Mouse (Mus musculus) hindbrain, embryonic 16.5 days (tissue): ENCODE results near the gene Srf. TPM values are rescaled to one million over a fixed set of nuclear protein-coding genes. Genes with fewer than 3 reads are reported as not detected.

Source experiments
- ATAC-seq: fragments of 200-750 bp; cut with Nextera tagmentation; 2 replicates; pipeline ENCODE4 v1.8.0; 2017; ENCODE audit warnings: moderate TSS enrichment, moderate library complexity
- H3K27ac ChIP-seq: fragments of 300-500 bp; sonication (generic); 2 replicates; pipeline ENCODE4 v1.5.1; 2014; ENCODE audit warnings: low read depth, mild to moderate bottlenecking, control low read depth, low read length, moderate library complexity
- H3K27me3 ChIP-seq: fragments of 300-500 bp; sonication (generic); replicated peaks from 2 replicates; pipeline ENCODE4 v1.6.1; 2014; ENCODE audit warnings: low read length; ENCODE audit not compliant: control insufficient read depth, insufficient read depth
- H3K36me3 ChIP-seq: fragments of 300-500 bp; sonication (generic); 2 replicates; pipeline ENCODE4 v1.6.1; 2014; ENCODE audit warnings: mild to moderate bottlenecking, low read length, moderate library complexity, mixed read lengths; ENCODE audit not compliant: control insufficient read depth, insufficient read depth
- H3K4me1 ChIP-seq: fragments of 300-500 bp; sonication (generic); 2 replicates; pipeline ENCODE4 v1.6.1; 2014; ENCODE audit warnings: low read depth, low read length; ENCODE audit not compliant: control insufficient read depth, insufficient read depth
- H3K4me2 ChIP-seq: fragments of 300-500 bp; sonication (generic); 2 replicates; pipeline ENCODE4 v1.6.1; 2014; ENCODE audit warnings: mild to moderate bottlenecking, low read length, control low read depth, moderate library complexity
- H3K4me3 ChIP-seq: fragments of 300-500 bp; sonication (generic); 2 replicates; pipeline ENCODE4 v1.5.1; 2014; ENCODE audit warnings: mild to moderate bottlenecking, low read length, control low read depth, moderate library complexity
- H3K9ac ChIP-seq: fragments of 300-500 bp; sonication (generic); 2 replicates; pipeline ENCODE4 v1.6.1; 2014; ENCODE audit warnings: low read depth, mild to moderate bottlenecking, control low read depth, low read length, moderate library complexity
- H3K9me3 ChIP-seq: fragments of 300-500 bp; sonication (generic); 2 replicates; pipeline ENCODE4 v1.6.1; 2014; ENCODE audit warnings: mild to moderate bottlenecking, low read length, moderate library complexity; ENCODE audit not compliant: control insufficient read depth
- WGBS: fragments of 180-500 bp; shearing (Covaris S2); extraction: QIAGEN DNeasy Blood & Tissue Kit; methylation state at CpG from one replicate; pipeline ENCODE4 v1.1.7; 2014; 5-methylcytosine and 5-hydroxymethylcytosine counted together
- polyA plus RNA-seq: library from polyadenylated mRNA; unstranded; fragments of >200 nt; fragmentation: Nextera tagmentation; extraction: Ambion mirVana; gene quantifications from 2 replicates; pipeline ENCODE4 v1.2.1, GENCODE M21; 2015

The Srf gene
- polyA plus RNA-seq, 1 experiment from 2014 or later = 3.5 TPM

GRCm38 (mm10) chr17:46593124-46593523, 37.1 kb upstream of the Srf start:
- Histone ChIP-seq H3K4me1 (peaks cover 4% of the 10 kb centered on the region), H3K36me3 (peaks cover 13% of the 10 kb centered on the region; the same call in 1 of the 2 replicates), H3K27ac (no peak overlapping the region), H3K27me3 (no peaks in the 10 kb centered on the region), H3K4me3 (no peak overlapping the region), H3K4me2 (no peak overlapping the region), H3K9ac (no peak overlapping the region), H3K9me3 (no peaks in the 10 kb centered on the region)
- WGBS = 79% methylated on average over 4 of the region's 4 CpGs
- no peak for ATAC-seq

GRCm38 (mm10) chr17:46591406-46591805, 35.4 kb upstream of the Srf start:
- Histone ChIP-seq H3K4me2 (no peak overlapping the region), H3K4me3 (no peak overlapping the region), H3K9me3 (no peaks in the 10 kb centered on the region), H3K36me3 (peaks cover 14% of the 10 kb centered on the region), H3K4me1 (peaks cover 4% of the 10 kb centered on the region), H3K9ac (no peak overlapping the region), H3K27ac (no peak overlapping the region), H3K27me3 (no peaks in the 10 kb centered on the region)
- WGBS = 74% methylated on average over 19 of the region's 19 CpGs
- no peak for ATAC-seq

- Histone ChIP-seq H3K36me3 (peaks cover 18% of the 10 kb centered on the region), H3K9me3 (no peaks in the 10 kb centered on the region), H3K4me1 (peaks cover 4% of the 10 kb centered on the region), H3K27me3 (no peaks in the 10 kb centered on the region), H3K4me3 (no peak overlapping the region), H3K4me2 (no peak overlapping the region), H3K9ac (no peak overlapping the region), H3K27ac (no peak overlapping the region)
- 92% methylated on average over 7 of the region's 7 CpGs for WGBS
- no peak for ATAC-seq
Observed at GRCm38 (mm10) chr17:46590439-46590838, 34.5 kb upstream of the Srf start.

- Histone ChIP-seq H3K27ac (no peak overlapping the region), H3K4me1 (peaks cover 4% of the 10 kb centered on the region), H3K9ac (no peak overlapping the region), H3K9me3 (no peaks in the 10 kb centered on the region), H3K36me3 (peaks cover 18% of the 10 kb centered on the region), H3K27me3 (no peaks in the 10 kb centered on the region), H3K4me2 (no peak overlapping the region), H3K4me3 (no peak overlapping the region)
- WGBS = 87% methylated on average over 16 of the region's 16 CpGs
- no peak for ATAC-seq
Observed at GRCm38 (mm10) chr17:46589635-46590314, 33.8 kb upstream of the Srf start.

GRCm38 (mm10) chr17:46588913-46589312, 32.9 kb upstream of the Srf start:
- Histone ChIP-seq H3K9ac (no peak overlapping the region), H3K27ac (no peak overlapping the region), H3K4me1 (peaks cover 4% of the 10 kb centered on the region), H3K4me3 (no peak overlapping the region), H3K36me3 (peaks cover 18% of the 10 kb centered on the region), H3K4me2 (no peak overlapping the region), H3K27me3 (no peaks in the 10 kb centered on the region), H3K9me3 (no peaks in the 10 kb centered on the region)
- 95% methylated on average over 6 of the region's 6 CpGs for WGBS
- ATAC-seq = no peak

- H3K4me3 ChIP-seq = no peak overlapping the region
- H3K27me3 ChIP-seq = no peaks in the 10 kb centered on the region
- no peaks in the 10 kb centered on the region for H3K9me3 ChIP-seq
- ATAC-seq = no peak
- peaks cover 3% of the 10 kb centered on the region for H3K4me1 ChIP-seq
- H3K4me2 ChIP-seq = no peak overlapping the region
- 82% methylated on average over 9 of the region's 9 CpGs for WGBS
- H3K36me3 ChIP-seq = peaks cover 18% of the 10 kb centered on the region
- no peak overlapping the region for H3K9ac ChIP-seq
- no peak overlapping the region for H3K27ac ChIP-seq
Observed at GRCm38 (mm10) chr17:46588173-46588572, 32.2 kb upstream of the Srf start.

GRCm38 (mm10) chr17:46586327-46586726, 30.4 kb upstream of the Srf start:
- no peak overlapping the region for H3K27ac ChIP-seq
- no peaks in the 10 kb centered on the region for H3K9me3 ChIP-seq
- ATAC-seq = no peak
- peaks cover 18% of the 10 kb centered on the region for H3K36me3 ChIP-seq
- no peak overlapping the region for H3K4me2 ChIP-seq
- 93% methylated on average over 8 of the region's 8 CpGs for WGBS
- no peaks in the 10 kb centered on the region for H3K27me3 ChIP-seq
- H3K4me3 ChIP-seq = no peak overlapping the region
- H3K4me1 ChIP-seq = no peaks in the 10 kb centered on the region
- no peak overlapping the region for H3K9ac ChIP-seq

GRCm38 (mm10) chr17:46578650-46579049, 22.7 kb upstream of the Srf start:
- Histone ChIP-seq H3K9ac (no peak overlapping the region), H3K4me3 (no peak overlapping the region), H3K9me3 (no peaks in the 10 kb centered on the region), H3K36me3 (peaks cover 36% of the 10 kb centered on the region), H3K4me2 (no peak overlapping the region), H3K27ac (no peak overlapping the region), H3K4me1 (no peaks in the 10 kb centered on the region), H3K27me3 (no peaks in the 10 kb centered on the region)
- peak; percentile 37; the same call in 1 of the 2 replicates for ATAC-seq
- WGBS = 78% methylated on average over 5 of the region's 5 CpGs

- Histone ChIP-seq H3K9me3 (no peaks in the 10 kb centered on the region), H3K4me2 (no peak overlapping the region), H3K27ac (no peak overlapping the region), H3K4me3 (no peak overlapping the region), H3K36me3 (peaks cover 49% of the 10 kb centered on the region), H3K4me1 (no peaks in the 10 kb centered on the region), H3K9ac (no peak overlapping the region), H3K27me3 (no peaks in the 10 kb centered on the region)
- 93% methylated on average over 13 of the region's 13 CpGs for WGBS
- no peak for ATAC-seq
Observed at GRCm38 (mm10) chr17:46576070-46576469, 20.1 kb upstream of the Srf start.
